Mouse (Mus musculus) forebrain, embryonic 13.5 days (tissue): ENCODE data around the gene Rab3gap1. TPM values are rescaled to one million over a fixed set of nuclear protein-coding genes. Genes with fewer than 3 reads are reported as not detected.
A peak's percentile ranks its signal among the peaks of the same experiment; 100 is the strongest.

Experiments used
- ATAC-seq: fragments of 200-750 bp; cut with Nextera tagmentation; 2 replicates; pipeline ENCODE4 v1.8.0; 2017
- H3K27ac ChIP-seq: fragments of 300-500 bp; sonication (generic); 2 replicates; pipeline ENCODE4 v1.5.1; 2015; ENCODE audit warnings: inconsistent platforms, mild to moderate bottlenecking, moderate library complexity
- H3K27me3 ChIP-seq: fragments of 300-500 bp; sonication (generic); 2 replicates; pipeline ENCODE4 v1.6.1; 2015; ENCODE audit warnings: mild to moderate bottlenecking, inconsistent platforms
- H3K36me3 ChIP-seq: fragments of 300-500 bp; sonication (generic); 2 replicates; pipeline ENCODE4 v1.6.1; 2015; ENCODE audit warnings: mild to moderate bottlenecking, inconsistent platforms; ENCODE audit not compliant: poor library complexity, severe bottlenecking
- H3K4me1 ChIP-seq: fragments of 300-500 bp; sonication (generic); 2 replicates; pipeline ENCODE4 v1.6.1; 2015; ENCODE audit warnings: inconsistent platforms
- H3K4me2 ChIP-seq: fragments of 300-500 bp; sonication (generic); 2 replicates; pipeline ENCODE4 v1.6.1; 2015; ENCODE audit warnings: inconsistent platforms, mild to moderate bottlenecking, moderate library complexity
- H3K4me3 ChIP-seq: fragments of 300-500 bp; sonication (generic); 2 replicates; pipeline ENCODE4 v1.5.1; 2015; ENCODE audit warnings: mild to moderate bottlenecking, inconsistent platforms
- H3K9ac ChIP-seq: fragments of 300-500 bp; sonication (generic); 2 replicates; pipeline ENCODE4 v1.6.1; 2015; ENCODE audit warnings: mild to moderate bottlenecking, inconsistent platforms
- H3K9me3 ChIP-seq: fragments of 300-500 bp; sonication (generic); replicated peaks from 2 replicates; pipeline ENCODE4 v1.6.1; 2016; ENCODE audit warnings: inconsistent platforms
- WGBS: fragments of 180-500 bp; shearing (Covaris S2); methylation state at CpG from one replicate; pipeline ENCODE4 v1.1.7; 2015; 5-methylcytosine and 5-hydroxymethylcytosine counted together
- polyA plus RNA-seq: library from polyadenylated mRNA; unstranded; fragments of >200 nt; fragmentation: Nextera tagmentation; extraction: Ambion mirVana; gene quantifications from 2 replicates; pipeline ENCODE4 v1.2.1, GENCODE M21; 2015

Gene Rab3gap1
- polyA plus RNA-seq, 1 experiment from 2014 or later: 16.1 TPM

- peak; percentile 89 for ATAC-seq
- peak overlapping the region; percentile 80 for H3K27ac ChIP-seq
Measured at GRCm38 (mm10) chr1:127989876-127990731, 121.5 kb downstream of the Rab3gap1 start.

More at GRCm38 (mm10) chr1:127989876-127990731, 121.5 kb downstream of the Rab3gap1 start:
- peak overlapping the region; percentile 18 for H3K4me2 ChIP-seq
- 0 out of 2 replicates have a peak, but pooled peaks cover 3% of the 10 kb centered on the region for H3K36me3 ChIP-seq
- peaks cover 10% of the 10 kb centered on the region for H3K4me1 ChIP-seq
- H3K9ac ChIP-seq: peak overlapping the region; percentile 19; the same call in 1 of the 2 replicates
- no peak overlapping the region for H3K4me3 ChIP-seq
- H3K27me3 ChIP-seq: no peaks in the 10 kb centered on the region
- H3K9me3 ChIP-seq: no peaks in the 10 kb centered on the region
- WGBS: 42% methylated on average over 9 of the region's 9 CpGs

Other genes starting within 250 kb of the Rab3gap1 start
- 16.0 and 25.7 TPM in 2 replicates for gene Tmem163, start 189.2 kb upstream of the Rab3gap1 start, polyA plus RNA-seq
- 0.08 TPM in 1 of 2 replicates, not detected in the other for gene Acmsd, start 139.4 kb upstream of the Rab3gap1 start, polyA plus RNA-seq
- gene Ccnt2, start 94.6 kb upstream of the Rab3gap1 start, polyA plus RNA-seq: 115 and 124 TPM in 2 replicates
- 0.15 and 0.31 TPM in 2 replicates for gene Map3k19, start 13.7 kb upstream of the Rab3gap1 start, polyA plus RNA-seq
- 7.8 and 8.0 TPM in 2 replicates for gene Zranb3, start 234.3 kb downstream of the Rab3gap1 start, polyA plus RNA-seq
- 109 and 118 TPM in 2 replicates for gene R3hdm1, start 234.5 kb downstream of the Rab3gap1 start, polyA plus RNA-seq